Mouse (Mus musculus) lung, adult 18-20 months (tissue): Measurements from ENCODE around the gene Terf2ip.

Source experiments
- DNase-seq, 2 experiments: peaks; one replicate each; pipeline ENCODE4 v3.0.0; 2022; ENCODE audit warnings: mixed read lengths in 2 of 2

Terf2ip gene

DNA sequence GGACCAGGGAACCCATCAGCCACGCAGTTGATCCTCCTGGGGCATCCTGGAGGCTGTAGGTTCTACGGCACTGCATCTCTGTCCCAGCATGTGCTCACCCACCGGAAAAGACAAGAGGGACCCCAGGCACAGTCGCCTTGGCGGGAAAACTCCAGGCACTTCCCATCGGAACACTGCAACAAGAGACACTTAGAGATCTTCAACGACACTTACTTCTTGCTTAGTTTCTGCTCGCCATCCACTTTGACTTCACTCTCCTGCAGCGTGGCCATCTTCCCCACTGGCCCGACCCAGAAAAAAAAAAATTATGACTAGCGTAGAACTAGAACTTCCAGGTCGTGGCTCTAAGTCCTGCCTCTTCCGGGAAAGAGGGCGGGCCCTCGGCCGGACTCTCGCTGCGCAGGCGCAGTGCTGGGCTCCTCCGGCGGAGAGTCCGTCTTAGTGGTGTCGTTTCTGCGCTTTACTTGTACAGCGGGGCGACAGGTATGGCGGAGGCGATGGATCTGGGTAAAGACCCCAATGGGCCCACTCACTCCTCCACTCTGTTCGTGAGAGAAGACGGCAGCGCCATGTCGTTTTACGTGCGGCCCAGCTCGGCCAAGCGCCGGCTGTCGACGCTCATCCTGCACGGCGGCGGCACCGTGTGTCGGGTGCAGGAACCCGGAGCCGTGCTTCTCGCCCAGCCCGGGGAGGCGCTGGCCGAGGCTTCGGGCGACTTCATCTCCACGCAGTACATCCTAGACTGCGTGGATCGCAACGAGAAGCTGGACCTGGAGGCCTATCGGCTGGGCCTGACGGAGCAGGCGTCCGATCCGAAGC is at the start of gene Terf2ip, which contains the start of gene Kars:
Gene Terf2ip, plus strand, starts transcription at position 402 of the 819 bp plus-strand sequence.
Gene Kars, minus strand, starts transcription at position 327 of the 819 bp plus-strand sequence.
- peak; percentile 95 to 96 for DNase-seq

- no peak for DNase-seq
Observed at GRCm38 (mm10) chr8:111962589-111962988, 48.6 kb upstream of the Terf2ip start.

GRCm38 (mm10) chr8:111963091-111963490 is 48.1 kb upstream of the Terf2ip start:
- no peak for DNase-seq

- DNase-seq = no peak
Observed at GRCm38 (mm10) chr8:111963546-111963945, 47.7 kb upstream of the Terf2ip start.

DNA sequence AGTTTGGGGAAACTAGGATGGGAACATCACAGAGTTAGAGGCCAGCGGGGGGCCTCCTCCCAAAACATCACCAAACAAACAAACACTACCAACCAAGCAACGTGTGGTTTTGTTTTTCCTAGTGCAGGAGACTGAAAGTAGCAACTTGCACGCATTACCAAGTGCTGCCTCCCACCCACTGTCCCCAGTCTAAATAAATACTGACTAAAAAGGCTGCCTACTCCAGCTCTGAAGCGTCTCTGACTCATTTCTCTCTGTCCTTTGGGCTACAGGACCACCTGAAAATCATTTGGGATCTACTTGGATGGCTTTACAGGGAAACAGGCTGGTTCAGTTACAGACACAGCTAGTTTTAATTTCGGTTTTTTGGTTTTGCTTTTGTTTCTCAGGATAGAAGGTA is 46.8 kb upstream of the Terf2ip start:
- DNase-seq = no peak

- DNase-seq = no peak
Observed at GRCm38 (mm10) chr8:111964849-111965561, 46.2 kb upstream of the Terf2ip start.

- no peak for DNase-seq
Observed at GRCm38 (mm10) chr8:111967246-111967870, 43.8 kb upstream of the Terf2ip start.

GRCm38 (mm10) chr8:111968541-111968940 is 42.7 kb upstream of the Terf2ip start:
- no peak for DNase-seq

GRCm38 (mm10) chr8:111968991-111969390 is 42.2 kb upstream of the Terf2ip start:
- DNase-seq = no peak

DNA sequence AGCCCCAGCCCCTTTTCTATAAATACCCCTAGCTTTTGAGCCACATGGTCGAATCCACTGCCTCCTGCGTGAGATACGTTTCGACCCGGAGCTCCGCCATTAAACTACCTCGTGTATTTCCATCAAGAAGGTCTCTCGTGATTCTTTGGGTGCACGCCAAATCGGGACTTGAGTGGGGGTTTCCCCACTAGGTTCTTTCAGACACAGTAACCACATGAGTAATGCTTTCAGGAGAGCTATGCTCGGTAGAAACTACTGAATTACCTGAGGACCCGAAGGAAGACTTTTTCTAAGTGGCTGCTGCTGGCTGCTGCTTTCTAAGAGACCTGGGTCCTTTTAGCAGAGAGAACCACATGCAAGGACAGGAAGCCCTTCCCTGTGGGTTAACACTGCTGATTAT is 37.1 kb upstream of the Terf2ip start:
- DNase-seq = no peak

DNA sequence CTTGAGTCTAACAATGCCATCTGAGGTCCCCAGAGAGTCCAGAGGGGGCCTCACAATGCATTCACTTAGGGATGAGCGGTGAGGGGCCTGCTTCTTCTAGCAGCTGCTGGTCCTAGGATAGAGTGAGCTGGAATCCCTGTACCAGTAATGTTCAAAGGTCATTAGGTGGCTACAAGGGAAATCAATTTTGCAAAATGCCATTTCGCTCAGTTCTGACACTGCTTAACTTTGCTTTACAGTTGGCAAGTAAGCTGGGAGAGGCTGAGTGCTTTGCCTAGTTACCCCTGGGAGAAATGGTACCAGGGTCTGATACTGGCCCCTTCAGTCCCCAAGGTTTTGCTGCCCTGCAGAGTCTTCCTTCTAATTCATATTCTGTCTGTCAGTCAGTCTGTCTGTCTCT is 35.5 kb upstream of the Terf2ip start:
- DNase-seq = no peak

- DNase-seq = no peak
Observed at GRCm38 (mm10) chr8:111976326-111976725, 34.9 kb upstream of the Terf2ip start.

DNA sequence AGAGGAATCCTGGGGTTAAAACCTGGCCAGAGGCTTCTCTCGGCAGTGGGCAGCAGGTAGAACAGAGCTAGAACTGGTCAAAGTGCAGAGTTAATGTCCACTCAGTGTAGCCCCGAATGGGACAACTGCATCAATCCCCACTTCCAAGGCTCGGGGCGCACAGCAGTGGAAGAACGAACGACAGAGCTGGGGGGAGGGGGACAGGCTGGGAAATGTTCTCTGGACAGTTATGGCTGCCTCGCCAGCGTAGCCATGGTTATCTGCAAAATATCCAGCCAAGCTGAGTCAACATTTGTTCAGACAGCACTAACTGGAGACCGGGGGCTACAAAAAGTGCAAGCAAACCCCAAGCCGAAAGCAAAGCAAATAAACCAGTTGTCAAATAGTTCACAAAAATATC is 33.1 kb upstream of the Terf2ip start:
- no peak for DNase-seq

GRCm38 (mm10) chr8:111982116-111982515 is 29.1 kb upstream of the Terf2ip start:
- peak in 1 of 2 experiments; percentile 12 for DNase-seq

DNA sequence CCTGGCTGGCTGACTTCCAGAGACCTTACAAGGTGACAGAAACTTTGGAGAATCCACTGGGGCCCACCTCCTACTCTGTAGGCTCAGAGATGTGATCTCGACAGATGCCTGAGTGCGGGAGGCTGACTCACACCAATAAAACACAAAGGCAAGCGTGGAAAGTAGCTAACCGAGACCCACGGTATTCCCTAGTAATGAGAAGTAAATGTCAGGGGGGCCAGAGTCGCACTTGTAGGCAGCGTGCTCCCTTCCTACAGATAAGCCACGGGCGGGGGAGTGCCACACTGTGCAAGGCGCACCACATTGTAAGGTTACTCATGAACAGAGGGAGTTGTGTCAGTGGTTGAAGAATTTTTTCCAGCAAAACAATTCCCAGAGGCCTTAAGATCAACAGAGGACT is 26.7 kb upstream of the Terf2ip start:
- no peak for DNase-seq

GRCm38 (mm10) chr8:111989911-111990310 is 21.3 kb upstream of the Terf2ip start:
- peak; percentile 51 to 65 for DNase-seq

- no peak for DNase-seq
Observed at GRCm38 (mm10) chr8:111991278-111991677, 19.9 kb upstream of the Terf2ip start.

DNA sequence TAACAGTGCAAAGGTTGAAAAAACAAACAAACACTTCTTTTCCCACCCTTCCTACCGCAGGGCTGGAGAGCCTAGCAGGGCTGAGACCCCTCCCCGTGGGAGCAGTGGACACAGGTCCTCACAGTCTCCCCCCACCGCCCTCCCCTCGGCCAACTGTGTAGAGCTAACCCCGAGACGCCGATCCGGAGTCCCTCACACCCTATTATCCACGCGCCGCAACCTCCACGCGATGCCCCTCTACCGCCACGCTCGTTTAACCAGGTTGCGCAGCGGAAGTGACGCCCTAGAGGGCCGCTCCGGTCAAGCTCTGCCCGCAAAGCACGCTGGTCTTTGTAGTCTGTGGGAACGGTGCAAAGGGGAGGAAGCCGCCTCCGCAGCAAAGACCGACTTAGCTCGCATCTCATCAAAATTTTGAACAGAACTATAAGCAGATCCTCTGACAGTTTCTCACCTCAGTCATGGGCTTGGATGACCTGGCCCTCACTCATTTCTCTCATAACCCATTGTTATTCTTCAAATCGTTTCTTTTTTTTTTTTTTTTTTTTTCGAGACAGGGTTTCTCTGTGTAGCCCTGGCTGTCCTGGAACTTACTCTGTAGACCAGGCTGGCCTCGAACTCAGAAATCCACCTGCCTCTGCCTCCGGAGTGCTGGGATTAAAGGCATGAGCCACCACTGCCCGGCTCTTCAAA is 19.0 kb upstream of the Terf2ip start, which contains the start of gene Adat1:
Gene Adat1, minus strand, starts transcription at position 290 of the 690 bp plus-strand sequence.
- DNase-seq = peak; percentile 85 to 90

DNA sequence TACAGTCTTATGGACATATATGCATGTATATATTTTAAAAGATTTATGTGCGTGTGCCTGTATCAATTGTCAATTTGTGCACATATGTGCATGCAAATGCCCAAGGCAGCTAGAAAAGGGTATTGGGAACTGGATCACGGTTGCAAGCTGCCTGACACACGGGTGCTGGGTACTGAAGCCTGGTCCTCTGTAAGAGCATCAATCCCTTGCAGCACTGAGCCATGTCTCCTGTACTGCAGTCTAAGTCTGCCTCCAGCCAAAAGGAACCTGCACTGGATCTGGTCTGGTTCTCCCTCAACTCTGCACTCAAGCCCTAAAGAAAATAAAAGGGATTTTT is 18.5 kb upstream of the Terf2ip start:
- no peak for DNase-seq

- peak in 1 of 2 experiments; percentile 18 for DNase-seq
Observed at GRCm38 (mm10) chr8:112004754-112005153, 6.4 kb upstream of the Terf2ip start.

DNA sequence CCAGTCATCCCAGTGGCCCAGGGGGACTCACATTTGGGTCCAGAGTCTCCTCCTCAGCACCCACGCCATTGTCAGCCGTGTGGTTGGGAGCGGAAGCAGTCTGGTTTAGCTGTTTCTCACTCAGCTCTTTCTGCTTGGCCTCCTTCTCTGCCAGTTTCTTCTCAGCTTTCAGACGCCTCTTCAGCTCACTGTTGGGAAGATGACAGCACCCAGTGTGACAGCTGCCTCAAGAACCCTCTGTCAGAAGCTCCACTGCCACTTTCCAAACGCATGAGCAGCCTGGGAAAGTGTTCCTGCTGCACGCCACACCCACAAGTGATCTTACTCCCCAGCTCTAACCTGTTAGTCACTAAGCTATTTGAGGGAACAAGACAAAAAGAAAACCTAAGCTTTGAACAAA is 5.6 kb upstream of the Terf2ip start:
- DNase-seq = no peak

DNA sequence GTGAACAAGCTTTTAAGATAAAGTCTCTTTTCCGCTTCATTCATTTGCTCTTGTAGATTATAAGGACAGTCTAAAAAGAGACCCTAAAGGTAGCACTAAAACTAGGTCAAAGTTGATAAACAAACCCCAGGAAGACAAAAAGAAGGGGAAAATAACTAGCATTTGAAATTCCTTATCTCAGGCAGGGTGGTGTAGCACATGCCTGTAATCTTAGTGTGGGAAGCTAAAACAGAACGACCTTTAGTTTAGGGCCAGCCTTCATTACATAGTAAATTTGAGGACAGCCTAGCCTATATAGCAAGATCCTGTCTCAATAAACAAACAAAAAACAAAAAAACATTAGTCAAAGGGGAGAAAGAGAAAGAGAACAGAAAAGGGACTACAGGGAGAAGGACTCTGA is 3.5 kb upstream of the Terf2ip start:
- DNase-seq = no peak

- no peak for DNase-seq
Observed at GRCm38 (mm10) chr8:112009558-112009957, 1.6 kb upstream of the Terf2ip start.
